Mouse (Mus musculus): ENCODE measurements around the gene Tomm22. TPM values are rescaled to one million over a fixed set of nuclear protein-coding genes. Genes with fewer than 3 reads are reported as not detected.
A peak's percentile ranks its signal among the peaks of the same experiment; 100 is the strongest.

The Tomm22 gene
- 260 and 273 TPM in 2 replicates for polyA plus RNA-seq (2014; fragmentation: Nextera tagmentation; extraction: Ambion mirVana)

DNA sequence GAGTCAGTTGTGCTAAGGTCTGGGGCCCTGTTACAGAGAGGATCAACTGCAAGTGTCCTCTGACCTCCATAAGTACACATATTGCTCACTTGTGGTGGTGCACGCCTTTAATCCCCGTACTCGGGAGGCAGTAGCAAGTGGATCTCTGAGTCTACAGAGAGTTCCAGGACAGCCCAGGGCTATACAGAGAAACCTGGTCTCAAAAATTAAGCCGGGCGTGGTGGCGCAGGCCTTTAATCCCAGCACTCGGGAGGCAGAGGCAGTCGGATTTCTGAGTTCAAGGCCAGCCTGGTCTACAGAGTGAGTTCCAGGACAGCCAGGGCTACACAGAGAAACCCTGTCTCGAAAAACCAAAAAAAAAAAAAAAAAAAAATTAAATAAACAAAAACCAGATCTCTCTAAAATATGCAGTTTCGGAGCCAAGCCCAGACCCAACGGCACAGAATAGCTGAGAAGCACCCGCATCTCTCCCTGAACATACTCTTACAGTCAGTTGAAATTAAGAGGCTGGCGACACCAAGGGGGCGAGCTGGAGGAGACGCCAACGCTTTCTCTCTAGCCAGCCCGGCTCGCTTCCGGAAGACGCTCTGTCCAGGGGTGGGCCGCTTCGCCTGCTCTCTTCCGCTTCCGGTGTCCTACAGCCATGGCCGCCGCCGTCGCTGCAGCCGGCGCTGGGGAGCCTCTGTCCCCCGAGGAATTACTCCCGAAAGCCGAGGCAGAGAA, at the start of gene Tomm22:
Gene Tomm22, plus strand, starts transcription at position 613 of the 723 bp plus-strand sequence.
- ATAC-seq (replicated peaks; ENCODE audit: insufficient number of reproducible peaks, low FRiP score, low TSS enrichment) = peak; percentile 85

DNA sequence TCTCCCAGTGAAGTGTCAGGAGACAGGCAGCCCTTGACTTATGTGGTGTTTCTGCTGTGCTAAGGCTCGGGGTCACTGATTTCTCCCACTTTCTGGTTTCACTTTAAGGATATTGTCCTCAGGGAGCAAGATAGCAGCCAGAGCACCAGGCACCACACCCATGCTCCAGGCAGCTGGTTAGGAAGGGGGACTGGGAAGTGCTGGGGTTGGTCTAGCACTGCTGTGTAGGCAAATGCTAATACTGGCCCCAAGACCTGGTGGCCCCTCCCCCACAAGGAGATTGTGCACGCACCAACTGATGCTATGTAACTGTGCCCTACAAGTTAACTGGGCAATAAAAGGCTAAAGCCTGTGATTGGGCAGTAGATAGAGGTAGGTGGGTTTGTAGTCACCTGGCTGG, 40.2 kb upstream of the Tomm22 start:
- no peak for ATAC-seq (replicated peaks; ENCODE audit: insufficient number of reproducible peaks, low FRiP score, low TSS enrichment)
- H3K27ac ChIP-seq (ENCODE audit: low read depth, low read length) = no peak overlapping the region
- H3K4me2 ChIP-seq = no peak overlapping the region
- no peaks in the 10 kb centered on the region for H3K27me3 ChIP-seq (ENCODE audit: control insufficient read depth, insufficient read depth, low read length)
- no peaks in the 10 kb centered on the region for H3K9me3 ChIP-seq (replicated peaks; ENCODE audit: control insufficient read depth, low read length)
- H3K4me1 ChIP-seq (ENCODE audit: control insufficient read depth, insufficient read depth, low read length) = no peaks in the 10 kb centered on the region
- no peak overlapping the region for H3K9ac ChIP-seq (ENCODE audit: low read depth, low read length)
- 56% methylated on average over 2 of the region's 2 CpGs for WGBS (ENCODE audit: insufficient replicate concordance)
- no peak overlapping the region for H3K4me3 ChIP-seq (ENCODE audit: low read depth, low read length)
- no peaks in the 10 kb centered on the region for H3K36me3 ChIP-seq (ENCODE audit: control insufficient read depth, insufficient read depth, low read length)

More for the DNA sequence above, at the start of gene Tomm22:
- peaks cover 14% of the 10 kb centered on the region for H3K4me1 ChIP-seq (ENCODE audit: control insufficient read depth, insufficient read depth, low read length)
- H3K9me3 ChIP-seq (replicated peaks; ENCODE audit: control insufficient read depth, low read length) = no peaks in the 10 kb centered on the region
- peak within 1 kb of the TSS; percentile 73 for H3K4me2 ChIP-seq
- H3K4me3 ChIP-seq (ENCODE audit: low read depth, low read length) = peak within 1 kb of the TSS; percentile 96
- WGBS (ENCODE audit: insufficient replicate concordance) = 20% methylated on average over 32 of the region's 33 CpGs
- H3K9ac ChIP-seq (ENCODE audit: low read depth, low read length) = peak within 1 kb of the TSS; percentile 90
- H3K36me3 ChIP-seq (ENCODE audit: control insufficient read depth, insufficient read depth, low read length) = peaks cover 9% of the 10 kb centered on the region
- H3K27ac ChIP-seq (ENCODE audit: low read depth, low read length) = peak within 1 kb of the TSS; percentile 62; the same call in 1 of the 2 replicates
- H3K27me3 ChIP-seq (ENCODE audit: control insufficient read depth, insufficient read depth, low read length) = no peaks in the 10 kb centered on the region

DNA sequence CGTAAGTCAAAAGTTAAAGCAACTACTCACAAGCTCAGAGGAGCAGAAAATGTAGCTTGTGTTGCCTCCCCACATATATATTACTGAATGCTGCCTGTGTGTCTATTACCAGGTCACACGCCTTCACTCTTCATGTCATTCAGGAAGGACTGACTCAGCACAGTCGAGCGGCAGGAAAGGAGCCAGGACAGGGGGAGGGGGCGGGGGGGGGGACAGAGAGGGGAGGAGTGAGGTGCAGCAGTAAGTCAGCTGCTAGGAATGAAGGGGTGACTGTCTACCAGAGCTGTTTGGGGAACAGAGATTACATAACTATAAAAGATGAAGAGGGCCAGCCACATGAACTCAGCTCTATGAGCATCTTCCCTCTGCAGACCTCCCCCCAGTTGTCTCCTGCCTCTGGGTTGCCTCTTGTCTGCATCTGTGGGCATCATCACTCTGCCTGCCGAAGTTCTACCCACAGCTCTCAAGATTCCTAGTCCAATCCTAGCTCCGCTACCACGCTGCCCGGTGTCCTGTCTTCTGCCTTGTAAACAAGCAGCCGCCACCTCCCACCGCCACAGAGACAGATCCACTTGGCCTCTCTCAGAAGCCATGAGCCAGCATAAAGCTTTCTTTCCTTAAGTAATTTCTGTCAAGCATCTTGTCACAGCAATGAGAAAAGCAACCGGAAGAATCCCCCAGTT, 29.4 kb upstream of the Tomm22 start:
- Histone ChIP-seq H3K9ac (ENCODE audit: low read depth, low read length) (no peak overlapping the region), H3K27ac (ENCODE audit: low read depth, low read length) (no peak overlapping the region), H3K27me3 (ENCODE audit: control insufficient read depth, insufficient read depth, low read length) (no peaks in the 10 kb centered on the region), H3K4me3 (ENCODE audit: low read depth, low read length) (no peak overlapping the region), H3K9me3 (replicated peaks; ENCODE audit: control insufficient read depth, low read length) (no peaks in the 10 kb centered on the region), H3K4me1 (ENCODE audit: control insufficient read depth, insufficient read depth, low read length) (no peaks in the 10 kb centered on the region), H3K36me3 (ENCODE audit: control insufficient read depth, insufficient read depth, low read length) (no peaks in the 10 kb centered on the region), H3K4me2 (no peak overlapping the region)
- WGBS (ENCODE audit: insufficient replicate concordance) = 62% methylated on average over 12 of the region's 12 CpGs
- ATAC-seq (replicated peaks; ENCODE audit: insufficient number of reproducible peaks, low FRiP score, low TSS enrichment) = no peak

DNA sequence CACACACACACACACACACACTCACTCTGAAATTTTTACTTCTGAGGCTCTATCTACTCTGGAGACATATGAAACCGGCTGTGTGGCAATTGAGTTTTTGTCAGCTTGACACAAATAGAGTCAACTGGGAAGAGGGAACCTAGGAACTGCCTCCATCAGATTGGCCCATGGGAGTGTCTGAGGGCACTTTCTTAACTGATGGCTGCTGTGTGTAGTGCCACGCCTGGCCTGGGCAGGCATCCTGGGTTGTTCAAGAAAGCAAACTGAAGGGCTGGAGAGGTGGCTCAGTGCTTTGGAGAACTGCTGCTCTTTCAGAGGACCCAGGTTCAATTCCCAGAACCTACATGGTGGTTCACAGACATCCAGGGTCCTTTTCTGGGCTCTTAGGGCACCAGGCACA, 25.2 kb upstream of the Tomm22 start:
- H3K9ac ChIP-seq (ENCODE audit: low read depth, low read length) = no peak overlapping the region
- no peak for ATAC-seq (replicated peaks; ENCODE audit: insufficient number of reproducible peaks, low FRiP score, low TSS enrichment)

DNA sequence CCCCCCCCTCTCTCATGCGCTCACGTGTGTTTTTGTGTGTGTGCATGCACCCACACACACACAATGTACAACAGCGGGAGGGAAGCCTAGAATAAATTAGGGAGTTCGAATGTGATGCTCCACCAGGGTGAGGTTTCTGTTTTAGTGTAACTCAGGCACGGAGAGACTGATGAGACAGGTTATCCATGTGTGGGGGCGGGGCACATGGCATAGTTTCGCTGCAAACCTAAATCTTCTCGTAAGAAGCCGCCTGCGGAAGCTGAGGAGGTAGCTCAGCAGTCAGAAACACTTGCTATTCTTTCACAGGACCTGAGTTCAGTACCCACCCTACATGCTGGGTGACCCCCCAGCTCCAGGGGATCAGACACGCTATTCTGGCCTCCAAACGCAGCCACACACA, 22.5 kb upstream of the Tomm22 start:
- 0 out of 2 replicates have a peak, but pooled peaks cover 2% of the 10 kb centered on the region for H3K9me3 ChIP-seq (replicated peaks; ENCODE audit: control insufficient read depth, low read length)
- 82% methylated on average over 12 of the region's 12 CpGs for WGBS (ENCODE audit: insufficient replicate concordance)
- ATAC-seq (replicated peaks; ENCODE audit: insufficient number of reproducible peaks, low FRiP score, low TSS enrichment) = no peak
- H3K9ac ChIP-seq (ENCODE audit: low read depth, low read length) = no peak overlapping the region
- no peaks in the 10 kb centered on the region for H3K36me3 ChIP-seq (ENCODE audit: control insufficient read depth, insufficient read depth, low read length)
- no peak overlapping the region for H3K27ac ChIP-seq (ENCODE audit: low read depth, low read length)
- H3K27me3 ChIP-seq (ENCODE audit: control insufficient read depth, insufficient read depth, low read length) = no peaks in the 10 kb centered on the region
- H3K4me2 ChIP-seq = no peak overlapping the region
- no peaks in the 10 kb centered on the region for H3K4me1 ChIP-seq (ENCODE audit: control insufficient read depth, insufficient read depth, low read length)
- no peak overlapping the region for H3K4me3 ChIP-seq (ENCODE audit: low read depth, low read length)

More for the DNA sequence above, 25.2 kb upstream of the Tomm22 start:
- no peaks in the 10 kb centered on the region for H3K4me1 ChIP-seq (ENCODE audit: control insufficient read depth, insufficient read depth, low read length)
- H3K27ac ChIP-seq (ENCODE audit: low read depth, low read length) = no peak overlapping the region
- H3K27me3 ChIP-seq (ENCODE audit: control insufficient read depth, insufficient read depth, low read length) = no peaks in the 10 kb centered on the region
- H3K4me3 ChIP-seq (ENCODE audit: low read depth, low read length) = no peak overlapping the region
- H3K9me3 ChIP-seq (replicated peaks; ENCODE audit: control insufficient read depth, low read length) = no peaks in the 10 kb centered on the region
- 64% methylated on average over 2 of the region's 2 CpGs for WGBS (ENCODE audit: insufficient replicate concordance)
- no peak overlapping the region for H3K4me2 ChIP-seq
- H3K36me3 ChIP-seq (ENCODE audit: control insufficient read depth, insufficient read depth, low read length) = no peaks in the 10 kb centered on the region

DNA sequence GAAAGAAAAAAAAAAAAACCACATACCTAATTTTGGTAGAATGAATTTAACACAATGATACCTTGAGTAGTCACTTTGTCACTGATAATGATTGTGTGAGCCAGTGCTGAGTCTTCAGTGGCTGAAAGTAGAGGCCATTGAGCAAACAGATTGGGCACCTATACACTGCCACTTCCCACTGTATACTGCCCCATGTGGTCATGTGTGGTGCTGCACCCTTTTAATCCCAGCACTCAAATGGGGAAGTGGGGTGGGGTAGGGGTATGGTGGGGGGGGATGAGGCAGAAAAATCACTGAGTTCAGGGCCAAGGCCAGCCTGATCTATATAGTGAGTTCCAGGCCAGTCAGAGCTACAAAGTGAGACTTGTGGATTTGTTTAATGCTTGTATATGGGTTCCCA, 20.1 kb upstream of the Tomm22 start:
- Histone ChIP-seq H3K4me1 (ENCODE audit: control insufficient read depth, insufficient read depth, low read length) (no peaks in the 10 kb centered on the region), H3K36me3 (ENCODE audit: control insufficient read depth, insufficient read depth, low read length) (no peaks in the 10 kb centered on the region), H3K9me3 (replicated peaks; ENCODE audit: control insufficient read depth, low read length) (0 out of 2 replicates have a peak, but pooled peaks cover 2% of the 10 kb centered on the region), H3K27me3 (ENCODE audit: control insufficient read depth, insufficient read depth, low read length) (no peaks in the 10 kb centered on the region), H3K9ac (ENCODE audit: low read depth, low read length) (no peak overlapping the region), H3K27ac (ENCODE audit: low read depth, low read length) (no peak overlapping the region), H3K4me3 (ENCODE audit: low read depth, low read length) (no peak overlapping the region), H3K4me2 (no peak overlapping the region)
- no peak for ATAC-seq (replicated peaks; ENCODE audit: insufficient number of reproducible peaks, low FRiP score, low TSS enrichment)

DNA sequence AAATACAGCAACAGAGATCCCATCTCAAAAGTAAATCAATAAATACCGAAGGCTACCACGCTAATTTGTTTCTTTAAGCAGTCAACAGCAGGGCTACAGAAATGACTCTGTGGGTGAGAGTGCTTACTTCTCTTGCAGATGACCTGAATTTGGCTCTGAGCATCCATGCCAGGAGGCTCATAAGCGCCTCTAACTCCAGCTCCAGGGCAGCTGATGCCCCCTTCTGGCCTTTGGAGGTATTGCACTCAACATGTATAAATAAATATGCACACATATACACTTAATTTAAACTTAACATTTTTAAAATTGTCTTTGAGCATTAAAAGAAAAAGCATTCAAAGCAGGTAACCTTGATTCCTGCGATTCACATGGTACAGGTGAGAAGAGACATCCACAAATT, 19.2 kb upstream of the Tomm22 start:
- no peaks in the 10 kb centered on the region for H3K27me3 ChIP-seq (ENCODE audit: control insufficient read depth, insufficient read depth, low read length)
- H3K9me3 ChIP-seq (replicated peaks; ENCODE audit: control insufficient read depth, low read length) = 0 out of 2 replicates have a peak, but pooled peaks cover 2% of the 10 kb centered on the region
- H3K27ac ChIP-seq (ENCODE audit: low read depth, low read length) = no peak overlapping the region
- H3K36me3 ChIP-seq (ENCODE audit: control insufficient read depth, insufficient read depth, low read length) = no peaks in the 10 kb centered on the region
- H3K4me2 ChIP-seq = no peak overlapping the region
- 73% methylated on average over 4 of the region's 4 CpGs for WGBS (ENCODE audit: insufficient replicate concordance)
- H3K9ac ChIP-seq (ENCODE audit: low read depth, low read length) = no peak overlapping the region
- ATAC-seq (replicated peaks; ENCODE audit: insufficient number of reproducible peaks, low FRiP score, low TSS enrichment) = no peak
- H3K4me1 ChIP-seq (ENCODE audit: control insufficient read depth, insufficient read depth, low read length) = no peaks in the 10 kb centered on the region
- no peak overlapping the region for H3K4me3 ChIP-seq (ENCODE audit: low read depth, low read length)

DNA sequence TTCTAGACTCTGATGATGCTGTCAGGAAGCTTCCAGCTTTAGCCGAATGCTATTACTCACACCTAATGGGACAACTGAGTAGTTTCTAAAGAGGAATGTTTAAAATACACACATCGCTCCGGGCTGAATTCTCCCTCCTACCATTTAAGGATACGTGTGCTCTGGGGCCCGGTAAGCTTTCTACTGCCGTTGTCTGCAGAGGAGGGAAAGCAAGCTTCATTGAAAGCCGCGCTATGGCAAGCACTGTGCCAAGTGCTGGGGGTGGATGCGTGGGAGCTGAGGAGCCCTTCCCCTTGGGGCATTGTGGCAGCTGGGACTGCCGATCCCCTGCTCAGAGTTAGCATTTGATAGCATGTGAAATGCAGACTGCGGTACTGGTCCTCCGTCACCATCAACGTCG, 14.2 kb upstream of the Tomm22 start:
- Histone ChIP-seq H3K36me3 (ENCODE audit: control insufficient read depth, insufficient read depth, low read length) (no peaks in the 10 kb centered on the region), H3K9ac (ENCODE audit: low read depth, low read length) (no peak overlapping the region), H3K4me1 (ENCODE audit: control insufficient read depth, insufficient read depth, low read length) (peaks cover 8% of the 10 kb centered on the region), H3K9me3 (replicated peaks; ENCODE audit: control insufficient read depth, low read length) (0 out of 2 replicates have a peak, but pooled peaks cover 1% of the 10 kb centered on the region), H3K4me3 (ENCODE audit: low read depth, low read length) (no peak overlapping the region), H3K27me3 (ENCODE audit: control insufficient read depth, insufficient read depth, low read length) (no peaks in the 10 kb centered on the region), H3K27ac (ENCODE audit: low read depth, low read length) (no peak overlapping the region), H3K4me2 (no peak overlapping the region)
- no peak for ATAC-seq (replicated peaks; ENCODE audit: insufficient number of reproducible peaks, low FRiP score, low TSS enrichment)
- WGBS (ENCODE audit: insufficient replicate concordance) = 87% methylated on average over 14 of the region's 14 CpGs

Measured in heart, embryonic 11.5 days (tissue).